Mouse (Mus musculus) fibroblast of lung, adult 2 months (primary cell): ENCODE results near the gene Ugt1a5.
"Not testable (repeated sequence)": the region's sequence is repeated elsewhere in the genome, so short reads cannot be mapped to it uniquely, and the experiment has no call there.

Experiments used
- DNase-seq: peaks from one replicate; pipeline ENCODE4 v3.0.0-alpha.2; 2011; ENCODE audit warnings: low read depth

Ugt1a5 gene

GRCm38 (mm10) chr1:88224029-88224776 is 58.4 kb downstream of the Ugt1a5 start:
- DNase-seq: no peak

GRCm38 (mm10) chr1:88225301-88225700 is 59.5 kb downstream of the Ugt1a5 start:
- DNase-seq: not testable (repeated sequence)

- DNase-seq: no peak
Measured at GRCm38 (mm10) chr1:88225741-88226140, 59.9 kb downstream of the Ugt1a5 start.

- DNase-seq: no peak
Measured at GRCm38 (mm10) chr1:88226670-88227379, 61.0 kb downstream of the Ugt1a5 start, which contains the start of gene Mroh2a. TSS of gene Mroh2a (plus strand) at chr1:88226986.

- no peak for DNase-seq
Measured at GRCm38 (mm10) chr1:88227482-88227881, 61.7 kb downstream of the Ugt1a5 start.

GRCm38 (mm10) chr1:88228121-88228520 is 62.3 kb downstream of the Ugt1a5 start:
- no peak for DNase-seq

GRCm38 (mm10) chr1:88229566-88229965 is 63.8 kb downstream of the Ugt1a5 start:
- no peak for DNase-seq

- DNase-seq: no peak
Measured at GRCm38 (mm10) chr1:88229986-88230385, 64.2 kb downstream of the Ugt1a5 start.

GRCm38 (mm10) chr1:88230421-88230820 is 64.6 kb downstream of the Ugt1a5 start:
- no peak for DNase-seq

- no peak for DNase-seq
Measured at GRCm38 (mm10) chr1:88230981-88231802, 65.4 kb downstream of the Ugt1a5 start.

GRCm38 (mm10) chr1:88231803-88232499 is 66.1 kb downstream of the Ugt1a5 start:
- no peak for DNase-seq

- DNase-seq: no peak
Measured at GRCm38 (mm10) chr1:88232664-88233380, 67.0 kb downstream of the Ugt1a5 start.

GRCm38 (mm10) chr1:88233421-88234247 is 67.8 kb downstream of the Ugt1a5 start:
- DNase-seq: no peak

GRCm38 (mm10) chr1:88234248-88234610 is 68.4 kb downstream of the Ugt1a5 start:
- no peak for DNase-seq

GRCm38 (mm10) chr1:88234646-88235045 is 68.8 kb downstream of the Ugt1a5 start:
- DNase-seq: no peak

GRCm38 (mm10) chr1:88235046-88235893 is 69.5 kb downstream of the Ugt1a5 start:
- DNase-seq: no peak

GRCm38 (mm10) chr1:88235894-88236415 is 70.1 kb downstream of the Ugt1a5 start:
- DNase-seq: no peak

GRCm38 (mm10) chr1:88237311-88237710 is 71.5 kb downstream of the Ugt1a5 start:
- no peak for DNase-seq

- no peak for DNase-seq
Measured at GRCm38 (mm10) chr1:88238771-88239170, 73.0 kb downstream of the Ugt1a5 start.
